Mouse (Mus musculus) forebrain, embryonic 13.5 days (tissue): ENCODE results near the gene Pitx3. TPM values are rescaled to one million over a fixed set of nuclear protein-coding genes. Genes with fewer than 3 reads are reported as not detected.

Source experiments
- ATAC-seq: fragments of 200-750 bp; cut with Nextera tagmentation; 2 replicates; pipeline ENCODE4 v1.8.0; 2017
- H3K27ac ChIP-seq: fragments of 300-500 bp; sonication (generic); 2 replicates; pipeline ENCODE4 v1.5.1; 2015; ENCODE audit warnings: inconsistent platforms, mild to moderate bottlenecking, moderate library complexity
- H3K27me3 ChIP-seq: fragments of 300-500 bp; sonication (generic); 2 replicates; pipeline ENCODE4 v1.6.1; 2015; ENCODE audit warnings: mild to moderate bottlenecking, inconsistent platforms
- H3K36me3 ChIP-seq: fragments of 300-500 bp; sonication (generic); 2 replicates; pipeline ENCODE4 v1.6.1; 2015; ENCODE audit warnings: mild to moderate bottlenecking, inconsistent platforms; ENCODE audit not compliant: poor library complexity, severe bottlenecking
- H3K4me1 ChIP-seq: fragments of 300-500 bp; sonication (generic); 2 replicates; pipeline ENCODE4 v1.6.1; 2015; ENCODE audit warnings: inconsistent platforms
- H3K4me2 ChIP-seq: fragments of 300-500 bp; sonication (generic); 2 replicates; pipeline ENCODE4 v1.6.1; 2015; ENCODE audit warnings: inconsistent platforms, mild to moderate bottlenecking, moderate library complexity
- H3K4me3 ChIP-seq: fragments of 300-500 bp; sonication (generic); 2 replicates; pipeline ENCODE4 v1.5.1; 2015; ENCODE audit warnings: mild to moderate bottlenecking, inconsistent platforms
- H3K9ac ChIP-seq: fragments of 300-500 bp; sonication (generic); 2 replicates; pipeline ENCODE4 v1.6.1; 2015; ENCODE audit warnings: mild to moderate bottlenecking, inconsistent platforms
- H3K9me3 ChIP-seq: fragments of 300-500 bp; sonication (generic); replicated peaks from 2 replicates; pipeline ENCODE4 v1.6.1; 2016; ENCODE audit warnings: inconsistent platforms
- WGBS: fragments of 180-500 bp; shearing (Covaris S2); methylation state at CpG from one replicate; pipeline ENCODE4 v1.1.7; 2015; 5-methylcytosine and 5-hydroxymethylcytosine counted together
- polyA plus RNA-seq: library from polyadenylated mRNA; unstranded; fragments of >200 nt; fragmentation: Nextera tagmentation; extraction: Ambion mirVana; gene quantifications from 2 replicates; pipeline ENCODE4 v1.2.1, GENCODE M21; 2015

Pitx3 gene
- polyA plus RNA-seq, 1 experiment from 2014 or later, result not detected

- Histone ChIP-seq H3K9ac (no peak overlapping the region), H3K27ac (no peak overlapping the region), H3K36me3 (no peaks in the 10 kb centered on the region), H3K27me3 (no peaks in the 10 kb centered on the region), H3K4me1 (no peaks in the 10 kb centered on the region), H3K4me3 (no peak overlapping the region), H3K9me3 (no peaks in the 10 kb centered on the region), H3K4me2 (no peak overlapping the region)
- no peak for ATAC-seq
- 91% methylated on average over 4 of the region's 4 CpGs for WGBS
These were observed 52.8 kb downstream of the Pitx3 start for GRCm38 (mm10) chr19:46095291-46095690.

- no peak overlapping the region for H3K9ac ChIP-seq
- no peak for ATAC-seq
- H3K9me3 ChIP-seq, result no peaks in the 10 kb centered on the region
- H3K4me2 ChIP-seq, result no peak overlapping the region
- no peaks in the 10 kb centered on the region for H3K27me3 ChIP-seq
- no peaks in the 10 kb centered on the region for H3K36me3 ChIP-seq
- no peaks in the 10 kb centered on the region for H3K4me1 ChIP-seq
- 93% methylated on average over 2 of the region's 2 CpGs for WGBS
- H3K4me3 ChIP-seq, result no peak overlapping the region
- no peak overlapping the region for H3K27ac ChIP-seq
These were observed 54.0 kb downstream of the Pitx3 start for GRCm38 (mm10) chr19:46094144-46094543.

- no peaks in the 10 kb centered on the region for H3K9me3 ChIP-seq
- H3K9ac ChIP-seq, result no peak overlapping the region
- H3K27ac ChIP-seq, result no peak overlapping the region
- H3K4me2 ChIP-seq, result no peak overlapping the region
- no peaks in the 10 kb centered on the region for H3K27me3 ChIP-seq
- no peak overlapping the region for H3K4me3 ChIP-seq
- H3K4me1 ChIP-seq, result no peaks in the 10 kb centered on the region
- H3K36me3 ChIP-seq, result no peaks in the 10 kb centered on the region
- no peak for ATAC-seq
- 91% methylated on average over 4 of the region's 4 CpGs for WGBS
These were observed 56.5 kb downstream of the Pitx3 start for GRCm38 (mm10) chr19:46091641-46092040.

GRCm38 (mm10) chr19:46087871-46088270 lies 60.3 kb downstream of the Pitx3 start:
- H3K9me3 ChIP-seq, result no peaks in the 10 kb centered on the region
- 84% methylated on average over 7 of the region's 7 CpGs for WGBS
- H3K4me1 ChIP-seq, result no peaks in the 10 kb centered on the region
- no peak for ATAC-seq
- no peaks in the 10 kb centered on the region for H3K27me3 ChIP-seq
- H3K4me3 ChIP-seq, result no peak overlapping the region
- no peak overlapping the region for H3K4me2 ChIP-seq
- peaks cover 33% of the 10 kb centered on the region for H3K36me3 ChIP-seq
- no peak overlapping the region for H3K27ac ChIP-seq
- H3K9ac ChIP-seq, result no peak overlapping the region

DNA sequence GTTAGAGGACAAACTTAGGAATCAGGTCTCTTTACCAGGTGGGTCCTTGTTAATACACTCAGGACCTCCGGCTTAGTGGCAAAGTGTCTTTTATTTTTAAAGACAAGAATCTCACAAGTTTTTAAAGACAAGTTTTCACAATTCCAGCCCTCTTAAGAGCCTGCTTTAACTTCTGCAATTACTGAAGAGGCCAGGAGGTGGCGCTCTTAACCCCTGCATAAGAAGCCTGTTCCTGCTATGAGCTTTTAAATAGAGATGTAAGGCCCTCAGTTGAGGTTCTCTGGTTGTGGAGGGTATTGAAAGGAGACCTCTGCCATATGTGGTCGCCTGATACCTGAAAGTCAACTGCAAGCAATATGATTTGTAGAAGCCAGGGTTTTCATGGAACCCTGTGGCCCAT lies 61.8 kb downstream of the Pitx3 start:
- ATAC-seq, result no peak
- 55% methylated on average over 3 of the region's 3 CpGs for WGBS

More for the DNA sequence above, 61.8 kb downstream of the Pitx3 start:
- Histone ChIP-seq H3K9me3 (no peaks in the 10 kb centered on the region), H3K36me3 (peaks cover 49% of the 10 kb centered on the region), H3K4me2 (no peak overlapping the region), H3K27me3 (no peaks in the 10 kb centered on the region), H3K9ac (no peak overlapping the region), H3K27ac (no peak overlapping the region), H3K4me3 (no peak overlapping the region), H3K4me1 (no peaks in the 10 kb centered on the region)

Other genes with a start within 250 kb of the Pitx3 start
- 17.0 and 21.5 TPM in 2 replicates for gene Armh3, start 149.8 kb downstream of the Pitx3 start, polyA plus RNA-seq
- 1.6 and 1.9 TPM in 2 replicates for gene Hps6, start 144.8 kb downstream of the Pitx3 start, polyA plus RNA-seq
- 22.3 and 26.6 TPM in 2 replicates for gene Pprc1, start 103.4 kb downstream of the Pitx3 start, polyA plus RNA-seq
- gene Ldb1, start 103.1 kb downstream of the Pitx3 start, polyA plus RNA-seq, result 118 and 119 TPM in 2 replicates
- 87.8 and 94.8 TPM in 2 replicates for gene Nolc1, start 72.5 kb downstream of the Pitx3 start, polyA plus RNA-seq
- gene Elovl3, start 16.4 kb downstream of the Pitx3 start, polyA plus RNA-seq, result not detected in 2 replicates
- 54.4 and 62.8 TPM in 2 replicates for gene Gbf1, start 4.2 kb upstream of the Pitx3 start, polyA plus RNA-seq
- 1.1 and 1.5 TPM in 2 replicates for gene Nfkb2, start 156.0 kb upstream of the Pitx3 start, polyA plus RNA-seq
- 31.0 and 34.8 TPM in 2 replicates for gene Psd, start 178.8 kb upstream of the Pitx3 start, polyA plus RNA-seq
- gene Fbxl15, start 179.9 kb upstream of the Pitx3 start, polyA plus RNA-seq, result 30.8 and 32.8 TPM in 2 replicates
- gene Cuedc2, start 190.4 kb upstream of the Pitx3 start, polyA plus RNA-seq, result 304 and 309 TPM in 2 replicates
- 7.6 and 7.8 TPM in 2 replicates for gene Mfsd13a, start 192.8 kb upstream of the Pitx3 start, polyA plus RNA-seq
- gene 2310034G01Rik, start 202.0 kb upstream of the Pitx3 start, polyA plus RNA-seq, result 1.7 and 2.2 TPM in 2 replicates
- 285 and 307 TPM in 2 replicates for gene Actr1a, start 247.4 kb upstream of the Pitx3 start, polyA plus RNA-seq
- 28.0 and 30.3 TPM in 2 replicates for gene Sufu, start 248.6 kb upstream of the Pitx3 start, polyA plus RNA-seq